Mouse (Mus musculus) layer of hippocampus, postnatal 25 days (tissue): ENCODE results near the gene Ccdc115. TPM values are rescaled to one million over a fixed set of nuclear protein-coding genes. Genes with fewer than 3 reads are reported as not detected.

Source experiments
- DNase-seq, 2 experiments: peaks; one replicate each; pipeline ENCODE4 v3.0.0; 2022; ENCODE audit warnings: mixed read lengths in 2 of 2, low spot score in 1 of 2; ENCODE audit errors: extremely low spot score in 1 of 2
- total RNA-seq, 2 experiments: library from RNA; stranded (reverse); gene quantifications; 2 replicates each; pipeline ENCODE4 v1.2.3; 2021

Ccdc115 gene
- total RNA-seq: 10 to 100 TPM; 17.6 to 18.4 TPM

DNA sequence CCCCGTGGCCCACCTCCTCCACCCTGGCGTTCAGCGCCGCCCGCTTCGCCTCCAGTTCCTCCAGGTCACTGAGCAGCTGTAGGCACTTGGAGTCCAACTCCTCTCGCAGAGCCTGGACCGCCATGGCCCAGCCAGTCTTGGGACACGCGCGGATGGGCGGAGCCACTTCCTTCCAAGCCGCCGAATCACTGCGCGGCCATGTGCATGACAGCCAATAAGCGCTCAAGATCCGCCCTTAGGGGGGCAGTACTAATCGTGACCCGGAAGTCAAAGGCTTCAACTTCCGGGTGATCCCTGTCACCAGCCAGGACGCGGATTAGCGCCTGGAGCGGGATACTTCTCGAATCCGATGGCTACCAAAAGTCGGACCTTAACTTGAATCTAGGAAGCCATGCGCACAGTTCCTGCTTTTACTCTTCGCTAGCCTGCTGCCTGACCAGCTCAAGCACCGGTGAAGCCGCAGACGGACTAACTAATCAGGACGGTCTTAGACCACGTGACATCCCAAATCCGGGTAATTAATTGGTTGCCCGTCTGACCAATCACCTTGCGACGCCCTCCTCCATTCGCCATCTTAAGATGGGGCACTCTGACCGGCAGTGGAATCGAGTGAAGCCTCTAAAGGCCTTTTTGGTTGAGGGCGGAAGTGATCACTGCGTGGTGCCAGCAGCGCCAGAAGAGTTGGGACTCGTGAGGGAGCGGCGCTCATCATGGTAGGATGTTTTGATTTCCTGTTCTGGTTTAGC, at the start of gene Ccdc115, which contains the start of gene Imp4:
Gene Ccdc115 (minus strand): TSS at position 458 of the 746 bp plus-strand sequence.
Gene Imp4 (plus strand): TSS at position 637 of the 746 bp plus-strand sequence.
- peak; percentile 83 to 86 for DNase-seq

DNA sequence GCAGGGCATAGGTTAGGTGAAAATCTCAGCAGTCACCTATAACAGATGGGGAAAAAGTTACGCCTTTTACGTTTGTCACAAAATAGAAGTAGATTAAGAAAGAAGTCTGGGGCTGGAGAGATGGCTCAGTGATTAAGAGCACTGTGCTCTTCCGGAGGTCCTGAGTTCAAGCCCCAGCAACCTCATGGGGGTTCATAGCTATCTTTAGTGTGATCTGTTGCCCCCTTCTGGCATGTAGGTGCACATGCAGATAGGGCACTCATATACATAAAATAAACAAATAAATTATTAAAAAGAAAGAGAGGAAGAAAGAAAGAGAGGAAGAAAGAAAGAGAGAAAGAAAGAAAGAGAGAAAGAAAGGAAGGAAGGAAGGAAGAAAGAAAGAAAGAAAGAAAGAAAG, 47.9 kb upstream of the Ccdc115 start:
- DNase-seq: no peak

DNA sequence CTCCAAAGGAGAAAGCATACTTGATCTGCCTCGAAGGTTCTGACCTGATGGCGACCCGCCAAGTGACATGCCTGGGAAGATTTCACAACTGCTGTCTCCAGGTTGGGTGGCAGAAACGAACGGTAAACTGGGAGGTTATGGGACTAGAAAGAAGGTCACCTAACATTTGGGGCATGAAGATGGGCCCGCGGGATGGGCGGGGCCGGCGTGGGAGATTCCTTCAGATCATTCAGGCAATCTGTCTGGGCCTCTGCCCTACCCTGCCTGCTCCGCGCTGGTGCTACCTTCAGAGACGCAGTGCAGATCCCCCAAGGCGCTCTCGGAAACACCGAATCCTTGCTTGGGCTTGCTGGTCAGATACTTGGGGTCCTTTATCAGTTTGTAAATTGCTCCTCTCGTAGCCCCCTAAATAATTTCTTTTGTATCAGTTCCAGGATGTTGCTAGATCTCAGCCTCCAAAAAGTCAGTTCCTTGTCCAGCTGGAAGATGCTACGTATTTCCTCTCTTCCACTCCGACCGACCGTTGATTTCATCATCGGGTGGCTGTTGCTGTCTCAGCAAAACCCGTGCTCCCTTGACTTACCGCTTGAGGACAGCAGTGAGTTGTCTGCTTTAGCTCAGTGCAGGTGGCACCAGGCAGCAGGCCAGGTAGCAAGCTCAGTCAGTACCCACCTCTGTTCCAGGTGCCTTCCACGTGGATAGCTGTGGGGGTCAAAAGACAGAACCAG, 46.2 kb upstream of the Ccdc115 start:
- peak; percentile 23 to 50 for DNase-seq

DNA sequence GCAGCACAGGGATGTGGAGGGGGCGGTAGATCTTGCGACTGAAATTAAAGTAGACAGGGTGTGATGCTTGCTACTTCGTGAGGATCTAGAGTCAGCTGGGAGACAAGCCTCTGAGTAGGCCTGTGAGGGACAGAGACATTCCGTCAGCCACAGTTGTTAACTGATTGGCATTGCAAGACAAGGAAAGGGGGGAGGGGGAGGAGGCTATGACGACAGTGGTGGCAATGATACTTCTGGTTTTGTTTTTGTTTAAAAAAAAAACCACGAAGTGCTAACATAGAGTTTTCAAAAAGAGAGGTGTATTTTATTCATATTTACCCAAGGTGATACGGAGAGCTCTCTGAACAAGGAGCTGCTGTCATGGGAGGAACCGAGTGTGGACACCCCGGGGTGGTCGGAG, 45.0 kb upstream of the Ccdc115 start:
- no peak for DNase-seq

DNA sequence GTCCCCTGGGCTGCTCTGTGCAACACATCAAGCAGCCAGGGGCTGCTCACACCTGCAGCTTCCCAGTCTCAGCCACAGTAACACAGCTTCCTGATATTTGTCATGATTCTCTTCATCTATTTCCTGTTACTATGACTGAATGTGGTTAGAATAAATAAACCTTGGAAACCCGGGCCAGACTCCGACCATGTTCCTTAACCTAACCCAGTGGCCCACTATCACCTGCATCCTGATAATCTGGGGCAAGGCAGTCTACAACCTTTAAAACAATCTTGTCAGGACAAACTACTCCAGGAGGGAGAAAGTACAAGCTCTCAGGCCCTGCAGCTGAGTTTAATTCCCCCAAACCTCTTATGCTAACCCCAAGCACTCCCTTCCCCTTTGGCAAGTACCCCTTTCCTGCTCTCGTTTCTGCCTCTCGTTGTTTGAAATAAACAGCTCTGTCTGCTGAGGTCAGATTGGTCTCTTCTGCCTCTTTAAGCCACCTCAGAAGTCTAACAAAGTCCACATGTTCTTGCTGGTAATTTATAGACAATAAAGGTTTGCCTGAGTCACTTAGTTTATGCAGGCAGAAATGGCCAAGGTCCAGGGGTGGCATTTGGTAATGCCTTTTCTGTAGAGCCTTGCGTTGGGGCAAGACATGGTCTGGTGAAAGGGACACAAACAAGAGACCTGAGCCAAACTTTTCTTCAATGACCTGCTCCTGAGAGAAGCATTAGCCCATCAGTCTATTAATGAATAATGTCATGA, 42.6 kb upstream of the Ccdc115 start:
- no peak for DNase-seq

DNA sequence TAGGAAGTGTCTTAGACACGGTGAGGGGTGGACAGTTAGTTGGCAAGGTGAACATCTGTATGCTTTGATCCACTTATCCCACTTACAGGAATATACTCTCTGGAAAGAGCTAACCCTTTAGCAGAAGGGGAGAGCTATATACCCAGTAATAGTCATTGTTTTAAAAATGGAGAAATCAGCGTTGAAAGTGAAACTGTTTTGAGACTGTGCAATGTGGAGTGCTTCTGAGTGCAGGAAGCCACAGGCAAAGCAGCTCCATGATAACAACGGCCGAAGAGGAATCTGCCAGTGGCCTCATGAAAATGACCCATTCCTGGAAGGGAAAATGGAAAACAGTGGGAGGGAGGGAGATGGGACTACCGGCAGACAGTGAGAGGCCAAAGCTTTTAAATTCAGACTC, 41.3 kb upstream of the Ccdc115 start:
- no peak for DNase-seq

DNA sequence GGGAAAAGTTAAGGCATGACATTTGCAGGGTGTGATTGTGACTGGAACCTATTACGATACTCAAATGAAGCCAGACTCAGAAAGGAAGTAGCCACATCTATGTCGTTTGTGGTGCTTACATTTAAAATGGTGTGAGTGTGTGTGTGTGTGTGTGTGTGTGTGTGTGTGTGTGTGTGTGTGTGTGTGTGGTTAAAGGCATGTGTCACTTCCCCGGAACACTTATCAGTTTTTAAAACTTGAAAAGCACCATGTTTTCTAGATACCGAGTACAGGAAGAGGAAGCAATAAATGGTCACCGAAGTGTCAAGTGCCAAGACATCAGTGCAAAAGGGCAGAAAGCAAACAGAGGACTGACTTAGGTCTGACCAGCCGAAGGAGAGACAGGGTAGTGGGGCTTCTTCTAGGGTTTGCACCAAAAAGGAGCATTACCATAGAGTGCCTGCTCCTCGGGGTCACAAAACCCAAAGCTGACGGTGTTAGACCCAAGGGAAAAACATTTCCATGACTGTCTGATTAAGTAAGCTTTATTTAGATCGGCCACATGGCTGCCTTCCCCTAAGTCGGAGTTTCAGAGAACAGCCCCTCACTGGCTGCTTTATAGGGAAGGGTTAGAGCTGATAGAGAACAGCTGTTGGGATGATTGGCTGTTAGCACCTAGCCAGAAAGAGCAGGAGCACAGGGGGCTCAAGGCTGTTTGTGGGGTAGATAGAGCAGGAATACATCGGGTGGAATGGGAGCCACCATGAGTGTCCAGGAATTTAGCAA, 39.6 kb upstream of the Ccdc115 start:
- no peak for DNase-seq

DNA sequence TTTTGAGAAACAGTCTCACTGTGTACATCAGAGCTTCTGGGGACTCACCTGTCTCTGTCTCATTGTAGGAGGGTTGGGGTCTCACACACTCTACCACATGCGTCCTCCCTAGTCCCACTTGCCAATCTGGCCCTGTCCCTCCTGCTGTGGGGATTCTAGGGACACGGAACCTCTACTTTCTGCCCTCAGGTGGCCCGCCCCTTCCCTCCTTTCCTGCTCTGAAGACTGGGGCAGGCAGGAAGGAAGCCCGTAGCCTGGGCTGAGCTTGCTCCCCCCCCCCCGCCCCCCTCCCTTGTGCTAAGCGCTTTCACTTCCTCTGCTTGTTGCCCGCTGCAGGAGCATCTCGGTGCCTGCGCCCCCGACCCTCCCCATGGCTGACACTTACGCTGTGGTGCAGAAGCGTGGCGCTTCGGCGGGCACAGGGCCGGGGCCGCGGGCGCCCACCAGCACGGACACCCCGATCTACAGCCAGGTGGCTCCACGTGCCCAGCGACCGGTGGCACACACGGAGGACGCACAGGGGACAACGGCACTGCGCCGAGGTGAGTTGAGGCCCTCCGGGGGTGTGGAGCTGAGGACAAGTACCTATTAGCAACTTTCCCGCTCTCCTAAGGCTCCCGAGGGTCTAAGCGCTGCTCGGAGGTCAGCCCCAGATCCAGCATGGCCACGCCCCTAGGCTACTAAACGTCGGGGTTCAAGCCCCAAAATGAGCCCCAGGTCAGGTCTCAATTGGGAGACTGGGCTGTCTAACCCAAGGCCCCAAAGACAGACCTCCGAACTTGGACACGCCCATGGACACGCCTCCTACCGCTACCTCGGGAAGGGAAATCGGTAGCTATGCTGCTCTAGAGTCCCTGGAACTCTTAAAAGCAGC, 33.2 kb upstream of the Ccdc115 start:
- no peak for DNase-seq

DNA sequence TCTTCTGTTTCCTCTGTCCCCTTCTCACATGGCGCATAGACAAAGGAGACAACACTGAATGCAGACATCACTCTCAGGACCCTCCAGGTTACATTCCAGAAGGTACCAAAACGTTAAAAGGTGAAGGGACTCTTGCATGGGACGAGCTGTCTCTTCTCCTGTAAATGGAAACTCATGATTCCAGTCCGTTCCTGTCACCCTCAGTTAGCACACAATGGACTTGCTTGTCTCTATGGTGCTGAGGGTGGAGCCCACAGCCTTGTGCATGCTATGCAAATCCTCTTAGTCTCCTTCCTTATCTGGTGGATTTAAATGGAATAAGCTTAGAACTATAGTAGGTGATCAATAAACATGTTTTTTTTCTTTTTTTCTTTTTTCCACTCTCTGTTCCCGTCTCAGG, 30.3 kb upstream of the Ccdc115 start:
- no peak for DNase-seq

DNA sequence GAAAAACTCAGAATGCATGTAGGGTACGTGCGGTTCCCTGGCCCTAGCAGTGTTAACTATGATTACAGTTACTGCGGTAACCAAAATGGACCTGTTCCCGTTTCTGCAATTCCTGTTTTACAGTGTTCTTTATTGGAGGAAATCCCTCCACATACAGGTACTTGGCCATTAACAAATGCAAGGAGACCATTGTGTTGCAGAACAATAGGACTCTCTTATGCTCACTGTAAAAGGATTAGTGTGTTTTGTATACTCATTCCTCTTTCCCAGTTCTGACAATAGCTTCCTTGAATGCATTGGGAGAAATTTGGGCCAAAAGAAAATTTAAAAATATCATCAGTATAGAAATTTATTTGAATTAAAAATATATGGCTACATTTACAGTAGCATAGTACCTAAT, 29.0 kb upstream of the Ccdc115 start:
- DNase-seq: no peak

DNA sequence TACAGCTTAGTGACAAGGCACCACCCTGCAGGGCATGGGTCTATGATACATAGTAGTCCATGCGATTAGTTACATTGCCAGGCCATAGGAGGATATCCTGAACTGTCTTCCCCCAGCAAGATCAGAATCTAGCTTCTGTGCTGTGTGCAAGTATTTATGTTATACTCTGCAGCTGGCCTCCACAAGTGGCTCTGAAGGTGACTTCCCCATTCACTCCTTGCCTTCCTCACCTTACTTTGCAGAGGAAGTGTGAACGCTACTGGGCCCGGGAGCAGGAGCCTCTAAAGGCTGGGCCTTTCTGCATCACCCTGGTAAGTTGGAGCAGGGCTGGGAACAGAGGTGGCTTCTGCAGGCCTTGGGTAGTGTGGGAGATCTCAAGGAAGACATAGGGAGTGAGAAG, 28.6 kb upstream of the Ccdc115 start:
- no peak for DNase-seq

DNA sequence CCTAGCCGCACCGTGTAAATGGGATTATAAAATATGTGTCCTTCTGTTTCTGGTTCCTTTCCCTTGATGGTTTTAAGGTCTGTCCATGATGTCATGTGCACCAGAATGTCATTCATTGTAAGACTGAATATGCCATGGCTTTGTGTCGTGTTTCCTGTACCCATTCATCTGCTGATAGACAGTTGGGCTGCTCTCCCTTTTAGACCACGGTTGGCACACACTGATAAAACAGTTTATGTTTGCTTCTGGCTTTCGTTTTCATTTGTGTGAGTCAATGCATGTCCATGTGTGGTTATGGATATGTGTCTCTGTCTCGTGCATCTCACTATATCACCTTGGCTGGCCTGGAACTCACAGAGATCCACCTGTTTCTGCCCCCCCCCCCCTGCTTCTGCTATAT, 26.0 kb upstream of the Ccdc115 start:
- DNase-seq: no peak

DNA sequence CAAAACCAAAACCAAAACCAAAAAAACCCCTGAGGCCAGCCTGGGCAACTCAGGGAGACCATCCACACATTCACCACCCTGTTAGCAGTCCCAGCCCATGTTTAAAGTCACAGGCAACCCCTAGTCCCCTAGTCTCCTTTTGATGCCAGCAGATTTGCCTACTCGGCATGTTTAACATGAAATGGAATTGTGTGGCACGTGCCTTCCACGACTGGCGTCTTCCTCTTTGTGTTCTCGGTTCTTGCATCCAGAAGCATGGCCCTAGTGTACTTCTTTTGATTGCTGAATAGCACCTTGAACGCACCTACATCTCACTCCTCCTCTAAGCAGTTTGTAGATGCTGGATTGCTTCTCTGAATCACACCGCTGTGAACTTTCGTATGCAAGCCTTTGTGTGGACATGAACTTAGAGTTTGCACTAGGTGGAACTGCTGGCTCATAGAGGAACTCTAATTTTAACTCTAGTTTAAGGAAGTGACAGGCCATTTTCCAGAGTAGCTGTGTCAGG, 24.9 kb upstream of the Ccdc115 start:
- DNase-seq: no peak

DNA sequence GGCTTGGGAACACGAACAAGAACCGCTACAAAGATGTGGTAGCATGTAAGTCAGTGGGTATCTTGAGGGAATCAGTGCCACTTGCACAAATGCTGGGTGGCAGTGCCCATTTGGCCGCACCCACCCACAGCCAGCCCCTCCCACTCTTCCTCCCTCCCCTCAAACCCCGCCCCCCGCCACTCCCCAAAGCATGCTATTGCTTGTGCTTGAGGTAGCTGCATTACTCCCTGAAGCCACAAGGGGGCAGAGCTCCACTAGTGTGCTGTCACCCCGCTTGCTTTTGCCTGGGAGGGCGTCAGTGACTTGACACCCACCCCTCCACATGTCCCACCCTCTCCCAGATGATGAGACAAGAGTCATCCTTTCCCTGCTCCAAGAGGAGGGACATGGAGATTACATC, 23.3 kb upstream of the Ccdc115 start:
- DNase-seq: peak; percentile 26 to 64

DNA sequence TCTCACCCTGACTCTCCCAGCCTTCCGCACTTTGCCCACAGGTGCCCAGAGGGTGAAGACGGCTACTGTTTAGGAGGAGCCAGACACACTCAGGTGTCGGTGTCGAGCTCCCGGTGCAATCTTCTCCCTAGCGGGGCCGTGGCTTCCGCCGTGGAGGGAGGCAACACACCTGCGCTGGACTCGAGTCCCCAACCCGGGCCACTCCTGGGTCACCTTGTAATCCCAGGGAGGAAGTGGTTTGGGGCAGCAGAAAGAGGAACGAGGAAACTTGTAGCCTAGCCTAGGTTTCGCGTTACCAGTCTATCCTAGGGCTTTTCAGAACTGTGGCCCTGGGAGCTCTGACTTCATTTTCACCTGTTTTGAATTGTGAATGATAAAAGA, 20.6 kb upstream of the Ccdc115 start:
- no peak for DNase-seq

DNA sequence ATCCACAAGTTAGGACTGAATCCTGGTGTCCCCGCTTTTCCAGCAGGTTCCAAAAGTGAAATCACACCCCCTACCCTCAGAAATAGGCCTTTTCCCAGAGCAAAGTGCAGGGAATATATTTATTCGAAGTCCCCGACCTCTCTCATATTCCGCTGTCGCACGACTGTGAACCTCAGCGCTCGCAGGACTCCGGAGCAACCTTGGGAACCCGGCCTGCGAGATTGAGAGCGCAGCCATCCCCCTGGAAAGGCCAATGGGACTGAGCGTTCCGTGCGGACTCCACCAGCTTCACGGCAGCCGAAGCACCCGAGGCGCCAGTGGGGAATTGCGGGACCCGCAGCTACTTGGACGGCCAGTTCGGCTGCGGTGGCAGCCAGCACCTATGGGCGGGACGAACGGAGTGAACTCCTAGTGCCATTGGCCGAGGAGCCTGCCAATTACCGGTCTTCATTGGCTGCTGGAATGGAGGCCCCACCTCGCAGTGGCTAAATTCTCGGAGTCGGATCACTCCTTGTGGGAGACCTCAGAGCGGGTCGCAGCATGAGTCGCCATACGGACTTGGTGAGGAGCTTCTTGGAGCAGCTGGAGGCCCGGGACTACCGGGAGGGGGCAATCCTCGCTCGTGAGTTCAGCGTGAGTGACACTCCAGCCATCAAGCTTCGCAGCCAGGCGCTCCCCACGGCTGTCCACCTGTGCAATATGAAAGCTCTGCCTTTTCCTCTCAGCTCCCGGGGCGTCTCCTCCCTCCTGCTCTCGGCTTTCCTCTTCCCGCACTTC, 20.0 kb upstream of the Ccdc115 start, which contains the start of gene Ptpn18:
Gene Ptpn18 (plus strand): TSS at position 479 of the 777 bp plus-strand sequence.
- DNase-seq: peak; percentile 85 to 93

DNA sequence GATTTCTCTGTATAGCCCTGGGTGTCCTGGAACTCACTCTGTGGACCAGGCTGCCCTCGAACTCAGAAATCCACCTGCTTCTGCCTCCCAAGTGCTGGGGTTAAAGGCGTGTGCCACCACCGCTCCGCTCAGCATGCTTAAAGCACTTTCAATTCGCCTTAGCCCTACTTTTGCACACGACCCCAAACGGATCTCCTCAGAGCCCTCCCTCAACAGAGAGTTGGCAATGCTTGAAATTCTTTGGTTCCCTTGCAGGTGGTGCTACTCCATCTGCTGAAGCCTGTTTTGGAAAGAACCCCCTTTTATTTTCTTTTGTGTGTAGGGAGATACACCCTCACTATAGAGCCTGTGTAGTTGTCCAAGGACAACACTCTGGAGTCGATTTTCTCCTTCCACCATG, 19.0 kb upstream of the Ccdc115 start:
- no peak for DNase-seq

DNA sequence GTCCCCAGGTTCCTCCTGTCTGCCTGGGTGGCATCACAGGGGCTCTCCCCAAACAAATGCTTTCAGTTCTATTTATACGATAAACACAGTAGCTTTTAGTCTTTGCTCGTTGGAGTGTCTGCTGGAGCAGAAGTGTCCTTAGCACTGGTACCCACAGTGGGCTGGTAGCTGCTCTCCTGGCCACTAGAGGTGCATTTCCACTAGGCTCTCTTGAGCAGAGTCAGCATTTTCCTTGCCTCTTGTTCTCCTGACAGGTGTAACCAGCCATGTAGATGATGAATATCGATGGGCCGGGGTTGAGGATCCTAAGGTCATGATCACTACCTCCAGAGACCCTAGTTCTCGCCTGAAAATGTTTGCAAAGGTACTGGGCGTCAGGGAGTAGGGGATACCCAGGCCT, 3.7 kb upstream of the Ccdc115 start:
- no peak for DNase-seq
